Mouse (Mus musculus): ENCODE measurements around the gene Il34.
A peak's percentile ranks its signal among the peaks of the same experiment; 100 is the strongest.
"Not testable (repeated sequence)": the region's sequence is repeated elsewhere in the genome, so short reads cannot be mapped to it uniquely, and the experiment has no call there.

Il34 gene

DNA sequence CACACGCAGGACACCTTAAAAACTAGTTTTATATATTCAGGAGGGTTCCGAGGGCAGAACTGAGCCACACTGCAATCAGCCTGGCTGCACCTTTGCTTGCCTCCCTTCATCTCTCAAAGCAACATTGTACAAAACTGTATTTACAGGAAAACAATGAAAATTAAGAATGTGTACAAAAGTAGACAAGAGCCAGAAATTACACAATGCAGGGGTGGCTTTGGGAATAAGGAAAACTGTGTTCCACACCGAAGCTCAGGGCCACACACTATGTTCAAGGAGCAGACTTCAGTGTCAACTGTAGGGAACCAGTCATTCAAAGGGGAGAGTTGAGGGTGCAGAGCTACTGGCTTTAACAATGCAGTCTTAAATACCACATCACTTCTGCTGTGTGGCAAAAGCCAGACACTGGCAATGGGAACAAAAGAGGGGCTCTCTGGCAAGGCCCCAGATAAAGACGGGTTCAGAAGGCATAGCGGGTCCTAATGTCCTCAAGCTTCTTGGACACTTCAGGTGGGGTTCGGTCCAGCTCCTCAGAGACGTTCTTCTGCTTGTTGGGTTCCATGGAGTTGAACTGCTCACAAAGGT, 4.8 kb upstream of the Il34 start:
- DNase-seq: no peak

DNA sequence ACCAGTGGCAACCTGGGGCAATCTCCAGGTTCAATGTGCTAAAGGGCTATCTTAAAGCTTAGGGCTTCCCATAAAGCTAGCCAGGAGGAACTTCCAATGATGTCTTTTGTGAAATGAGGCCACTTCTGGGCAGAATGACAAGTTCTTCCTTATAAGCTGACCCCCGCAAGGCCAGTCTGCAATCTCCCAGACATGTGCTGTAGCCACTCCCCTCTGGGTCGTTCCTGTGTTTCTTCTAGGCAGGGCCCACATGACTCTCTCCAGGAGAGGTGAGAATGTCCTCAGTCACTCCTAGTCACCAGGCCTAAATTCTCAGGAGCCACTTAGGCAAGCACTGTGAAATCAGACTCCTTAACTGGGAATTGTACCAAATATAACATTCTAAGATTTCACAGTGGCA, 4.1 kb upstream of the Il34 start:
- DNase-seq: no peak

- peak; percentile 33 for DNase-seq
These were observed 3.1 kb upstream of the Il34 start for GRCm38 (mm10) chr8:110808495-110809472.

- no peak for DNase-seq
These were observed 422 bp upstream of the Il34 start for GRCm38 (mm10) chr8:110806146-110806545.

DNA sequence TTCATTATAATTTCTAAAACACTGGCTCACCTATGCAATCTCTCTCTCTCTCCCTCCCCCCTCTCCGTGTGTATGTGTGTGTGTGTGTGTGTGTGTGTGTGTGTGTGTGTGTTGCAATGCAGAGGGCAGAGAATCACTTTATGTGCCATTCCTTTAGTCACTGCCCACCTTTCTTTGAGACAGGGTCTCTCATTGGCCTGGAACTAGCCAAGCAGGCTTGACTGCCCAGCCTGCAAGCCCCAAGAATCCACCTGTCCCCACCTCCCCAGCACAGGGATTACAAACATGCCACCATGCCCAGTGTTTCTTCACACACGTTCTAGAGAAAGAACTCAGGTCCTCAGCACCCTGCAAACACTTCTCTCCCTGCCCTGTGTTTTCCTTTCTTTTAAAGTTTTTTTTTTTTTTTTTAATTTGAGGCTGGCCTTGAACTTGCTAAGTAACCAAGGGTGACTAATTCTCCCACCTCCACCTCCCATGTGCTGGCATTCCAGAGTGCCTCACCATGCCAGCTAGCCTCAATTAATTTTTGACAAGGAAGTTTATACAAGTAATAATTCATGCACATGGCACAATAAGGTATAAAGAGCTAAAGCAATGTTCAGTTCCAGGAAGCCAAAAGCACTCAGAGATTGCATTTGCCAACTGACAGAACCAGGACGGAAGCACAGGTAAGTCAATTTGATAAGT, 754 bp downstream of the Il34 start:
- no peak for DNase-seq

DNA sequence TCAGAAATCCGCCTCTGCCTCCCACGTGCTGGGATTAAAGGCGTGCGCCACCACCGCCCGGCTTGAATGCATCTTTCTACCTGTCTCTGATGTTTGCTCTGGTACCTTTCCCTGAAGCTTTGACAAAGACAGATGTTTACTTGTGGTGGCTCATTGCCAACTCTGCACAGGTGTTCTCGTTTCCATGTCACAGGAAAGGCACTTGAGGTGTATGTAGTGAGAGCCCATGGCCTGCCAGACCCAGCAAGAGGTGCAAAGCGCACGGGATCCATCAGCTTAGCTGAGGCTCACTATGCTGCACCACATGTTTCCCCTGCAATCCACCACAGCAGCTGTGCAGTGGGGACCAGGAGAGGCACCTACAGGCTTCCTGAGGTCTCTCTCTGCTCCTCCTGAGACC, 1.9 kb downstream of the Il34 start:
- no peak for DNase-seq

DNA sequence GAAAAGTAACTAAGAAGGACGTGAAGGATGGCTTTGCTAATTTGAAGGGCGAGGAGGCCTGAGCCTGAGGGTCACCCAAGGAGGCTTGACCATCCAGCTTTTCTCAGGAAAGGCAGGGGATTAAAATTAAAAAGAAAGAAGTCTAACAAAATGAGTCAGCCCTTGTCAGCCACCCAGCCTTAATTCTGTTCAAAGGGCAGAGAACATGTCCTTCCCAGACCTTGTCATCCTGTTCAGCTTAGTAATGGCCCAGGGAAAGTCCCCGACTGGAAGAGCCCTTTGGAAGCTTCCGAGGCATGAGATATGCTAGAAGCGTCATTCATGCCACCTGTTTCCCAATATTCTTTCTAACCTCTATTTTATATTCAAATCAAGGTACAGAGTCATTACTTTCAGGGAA, 2.7 kb downstream of the Il34 start:
- no peak for DNase-seq

DNA sequence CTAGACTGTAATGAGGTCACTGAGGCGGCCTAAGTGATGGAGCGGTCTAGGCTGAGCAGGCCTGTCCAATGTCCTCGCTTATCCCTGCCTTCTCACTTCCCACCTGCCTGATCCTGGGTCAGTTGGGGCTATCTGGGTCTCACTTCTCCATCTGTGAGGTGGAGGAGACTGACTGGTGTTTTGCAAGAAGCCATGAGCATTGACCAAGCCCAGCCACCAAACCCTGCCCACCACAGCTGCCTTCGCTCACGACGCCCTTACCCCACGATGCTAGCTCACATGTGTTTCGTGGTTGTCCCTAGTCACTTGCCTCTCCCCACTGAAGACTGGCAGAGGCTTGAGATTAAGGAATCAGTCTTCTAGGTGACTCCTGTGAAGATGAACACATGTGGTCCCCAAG, 8.6 kb downstream of the Il34 start:
- no peak for DNase-seq

DNA sequence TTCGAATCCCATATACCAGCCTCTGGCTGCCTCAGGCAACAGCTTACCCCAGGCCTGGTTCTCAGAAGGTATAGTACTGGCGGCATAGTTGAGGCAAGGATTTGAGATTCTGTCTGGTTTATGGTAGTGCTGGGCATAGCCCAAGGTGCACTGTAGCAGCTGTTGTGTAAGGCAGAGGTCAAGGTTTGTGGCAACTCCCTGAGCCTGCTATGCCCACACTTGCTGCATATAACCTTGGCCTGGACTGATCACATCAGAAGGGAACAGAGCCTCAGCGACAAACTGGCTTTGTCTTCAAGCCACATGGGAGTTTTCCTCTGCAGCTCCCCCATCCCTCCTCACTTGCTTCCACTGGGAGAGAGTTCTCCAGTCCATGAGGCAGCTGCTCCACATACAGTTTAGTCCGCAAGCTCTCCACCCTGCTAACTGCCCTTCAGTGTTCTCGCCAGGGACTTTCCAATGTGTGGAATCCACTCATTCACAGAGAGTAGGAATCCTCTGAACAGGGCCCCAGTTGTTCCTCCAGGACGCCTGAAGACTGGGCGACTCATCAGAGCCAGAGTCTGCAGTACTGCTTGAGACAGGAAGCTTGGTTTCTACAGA, 11.3 kb downstream of the Il34 start:
- DNase-seq: no peak

GRCm38 (mm10) chr8:110793936-110794335, 11.8 kb downstream of the Il34 start:
- no peak for DNase-seq

- no peak for DNase-seq
These were observed 12.2 kb downstream of the Il34 start for GRCm38 (mm10) chr8:110793511-110793910.

- peak; percentile 49 for DNase-seq
These were observed 13.0 kb downstream of the Il34 start for GRCm38 (mm10) chr8:110792574-110793200.

- no peak for DNase-seq
These were observed 14.6 kb downstream of the Il34 start for GRCm38 (mm10) chr8:110791164-110791563.

- no peak for DNase-seq
These were observed 15.5 kb downstream of the Il34 start for GRCm38 (mm10) chr8:110790270-110790669.

DNA sequence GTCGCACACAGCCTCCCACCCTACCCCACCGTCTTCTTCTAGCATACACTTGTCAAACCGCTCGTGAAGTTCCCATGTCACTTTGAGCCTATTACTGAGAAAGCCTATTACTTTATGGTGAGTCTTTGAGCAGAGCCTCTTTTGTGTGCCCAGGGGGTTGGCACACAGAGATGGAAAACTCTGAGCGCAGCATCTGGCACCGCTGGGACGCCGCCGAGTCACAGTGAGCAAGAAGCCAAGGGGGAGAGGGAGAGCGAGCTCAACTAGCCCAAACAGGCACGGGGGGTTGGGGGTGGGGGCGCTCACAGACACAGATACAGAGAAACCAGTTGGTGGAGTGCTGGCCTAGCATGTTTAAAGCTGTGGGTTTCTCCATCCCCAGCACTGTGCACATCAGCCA, 16.2 kb downstream of the Il34 start:
- peak; percentile 27 for DNase-seq

- DNase-seq: peak; percentile 45
These were observed 16.7 kb downstream of the Il34 start for GRCm38 (mm10) chr8:110788981-110789380.

GRCm38 (mm10) chr8:110787411-110787954, 18.2 kb downstream of the Il34 start:
- no peak for DNase-seq

DNA sequence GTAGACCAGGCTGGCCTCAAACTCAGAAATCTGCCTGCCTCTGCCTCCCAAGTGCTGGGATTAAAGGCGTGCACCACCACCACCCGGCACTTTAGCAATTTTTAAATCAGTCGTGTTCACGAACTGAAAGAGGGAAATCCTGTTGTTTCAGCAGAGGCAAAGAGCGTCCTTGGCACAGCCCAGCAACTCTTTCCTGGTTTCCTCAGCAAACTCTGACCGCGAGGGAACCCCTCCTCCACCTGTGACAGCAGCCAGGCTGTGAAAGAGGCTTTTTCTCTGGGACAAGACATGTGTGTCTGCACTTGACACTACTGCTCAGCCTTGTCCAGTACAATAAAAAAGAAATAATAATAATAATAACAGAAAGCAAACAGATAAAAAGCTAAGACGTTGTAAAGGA, 18.8 kb downstream of the Il34 start:
- DNase-seq: no peak

DNA sequence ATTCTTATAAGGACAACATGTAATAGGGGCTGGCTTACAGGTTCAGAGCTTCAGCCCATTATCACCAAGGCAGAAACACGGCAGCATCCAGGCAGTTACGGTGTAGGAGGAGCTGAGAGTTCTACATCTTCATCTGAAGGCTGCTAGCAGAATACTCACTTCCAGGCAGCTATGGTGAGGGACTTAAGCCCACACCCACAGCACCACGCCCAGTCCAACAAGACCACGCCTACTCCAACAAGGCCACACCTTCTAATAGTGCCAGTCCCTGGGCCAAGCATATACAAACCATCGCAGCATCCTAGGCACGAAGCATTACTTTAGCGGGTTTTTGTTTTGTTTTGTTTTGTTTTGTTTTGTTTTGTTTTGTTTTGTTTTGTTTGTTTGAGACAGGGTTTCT, 19.2 kb downstream of the Il34 start:
- DNase-seq: not testable (repeated sequence)

GRCm38 (mm10) chr8:110785366-110785765, 20.4 kb downstream of the Il34 start:
- DNase-seq: no peak

DNA sequence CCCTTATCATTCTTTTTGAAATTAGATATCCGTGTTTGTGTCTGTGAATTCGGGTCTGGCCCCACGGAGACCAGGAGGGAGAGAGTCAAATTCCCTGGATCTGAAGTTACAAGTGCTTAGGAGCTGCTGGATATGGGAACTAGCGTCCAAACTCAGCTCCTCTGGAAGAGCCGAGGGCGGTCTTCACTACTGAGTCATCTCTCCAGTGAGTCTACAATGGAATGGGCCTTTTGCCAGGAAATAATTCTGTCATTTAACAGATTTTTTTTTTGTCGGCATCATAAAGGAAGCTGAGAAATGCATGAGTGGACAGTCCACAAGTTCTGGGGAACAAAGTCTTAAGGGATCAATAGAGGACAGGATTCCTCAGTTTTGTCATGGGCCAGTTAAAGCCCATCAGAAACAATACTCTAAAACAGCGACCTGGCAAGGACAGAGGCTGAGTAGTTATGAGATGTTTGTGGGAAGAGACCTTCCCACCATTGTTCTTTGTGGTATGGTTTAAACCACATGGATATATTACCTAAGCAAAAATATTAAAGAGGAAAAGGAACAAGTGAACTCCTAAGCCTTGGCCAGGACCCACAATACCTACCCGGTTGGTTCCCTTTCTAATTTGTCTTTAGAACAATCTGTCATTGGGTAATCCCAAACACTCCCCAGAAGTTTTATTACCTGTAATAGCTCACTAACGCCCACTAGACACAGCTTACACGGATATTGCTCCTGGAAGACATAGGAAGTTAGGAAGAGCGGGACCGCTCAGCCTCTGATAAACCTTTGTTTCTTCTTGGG, 25.6 kb downstream of the Il34 start:
- DNase-seq: no peak

- DNase-seq: no peak
These were observed 29.4 kb downstream of the Il34 start for GRCm38 (mm10) chr8:110776335-110776734.

Data from layer of hippocampus, adult 9-11 months (tissue).